Mouse (Mus musculus) embryonic facial prominence, embryonic 15.5 days (tissue): ENCODE data around the gene Nsf. TPM values are rescaled to one million over a fixed set of nuclear protein-coding genes. Genes with fewer than 3 reads are reported as not detected.

Experiments
- ATAC-seq: fragments of 200-750 bp; cut with Nextera tagmentation; 2 replicates; pipeline ENCODE4 v1.8.0; 2017; ENCODE audit warnings: low read depth, moderate TSS enrichment; ENCODE audit not compliant: insufficient number of reproducible peaks, low FRiP score, low TSS enrichment
- H3K27ac ChIP-seq: fragments of 300-500 bp; sonication (generic); replicated peaks from 2 replicates; pipeline ENCODE4 v1.5.1; 2015; ENCODE audit warnings: mild to moderate bottlenecking, inconsistent platforms
- H3K27me3 ChIP-seq: fragments of 300-500 bp; sonication (generic); 2 replicates; pipeline ENCODE4 v1.6.1; 2015; ENCODE audit warnings: inconsistent platforms
- H3K36me3 ChIP-seq: fragments of 300-500 bp; sonication (generic); 2 replicates; pipeline ENCODE4 v1.6.1; 2015; ENCODE audit warnings: mild to moderate bottlenecking, inconsistent platforms
- H3K4me1 ChIP-seq: fragments of 300-500 bp; sonication (generic); 2 replicates; pipeline ENCODE4 v1.6.1; 2015; ENCODE audit warnings: inconsistent platforms
- H3K4me2 ChIP-seq: fragments of 300-500 bp; sonication (generic); replicated peaks from 2 replicates; pipeline ENCODE4 v1.6.1; 2015; ENCODE audit warnings: mild to moderate bottlenecking, inconsistent platforms
- H3K4me3 ChIP-seq: fragments of 300-500 bp; sonication (generic); replicated peaks from 2 replicates; pipeline ENCODE4 v1.5.1; 2015; ENCODE audit warnings: mild to moderate bottlenecking, inconsistent platforms
- H3K9ac ChIP-seq: fragments of 300-500 bp; sonication (generic); 2 replicates; pipeline ENCODE4 v1.6.1; 2015; ENCODE audit warnings: inconsistent platforms
- H3K9me3 ChIP-seq: fragments of 300-500 bp; sonication (generic); replicated peaks from 2 replicates; pipeline ENCODE4 v1.6.1; 2016; ENCODE audit warnings: inconsistent platforms
- WGBS: fragments of 180-500 bp; shearing (Covaris S2); methylation state at CpG from one replicate; pipeline ENCODE4 v1.1.7; 2015; 5-methylcytosine and 5-hydroxymethylcytosine counted together
- polyA plus RNA-seq: library from polyadenylated mRNA; unstranded; fragments of >200 nt; fragmentation: Nextera tagmentation; extraction: Ambion mirVana; gene quantifications from 2 replicates; pipeline ENCODE4 v1.2.1, GENCODE M21; 2015

Gene Nsf
- polyA plus RNA-seq, 1 experiment from 2014 or later = 51.4 TPM

- Histone ChIP-seq H3K4me3 (no peak overlapping the region), H3K9ac (no peak overlapping the region), H3K4me2 (no peak overlapping the region), H3K9me3 (no peaks in the 10 kb centered on the region), H3K27ac (no peak overlapping the region), H3K4me1 (no peaks in the 10 kb centered on the region), H3K27me3 (no peaks in the 10 kb centered on the region), H3K36me3 (peaks cover 25% of the 10 kb centered on the region)
- ATAC-seq = no peak
- 87% methylated on average over 8 of the region's 8 CpGs for WGBS
Observed at GRCm38 (mm10) chr11:103862951-103863350, 90.9 kb downstream of the Nsf start.

DNA sequence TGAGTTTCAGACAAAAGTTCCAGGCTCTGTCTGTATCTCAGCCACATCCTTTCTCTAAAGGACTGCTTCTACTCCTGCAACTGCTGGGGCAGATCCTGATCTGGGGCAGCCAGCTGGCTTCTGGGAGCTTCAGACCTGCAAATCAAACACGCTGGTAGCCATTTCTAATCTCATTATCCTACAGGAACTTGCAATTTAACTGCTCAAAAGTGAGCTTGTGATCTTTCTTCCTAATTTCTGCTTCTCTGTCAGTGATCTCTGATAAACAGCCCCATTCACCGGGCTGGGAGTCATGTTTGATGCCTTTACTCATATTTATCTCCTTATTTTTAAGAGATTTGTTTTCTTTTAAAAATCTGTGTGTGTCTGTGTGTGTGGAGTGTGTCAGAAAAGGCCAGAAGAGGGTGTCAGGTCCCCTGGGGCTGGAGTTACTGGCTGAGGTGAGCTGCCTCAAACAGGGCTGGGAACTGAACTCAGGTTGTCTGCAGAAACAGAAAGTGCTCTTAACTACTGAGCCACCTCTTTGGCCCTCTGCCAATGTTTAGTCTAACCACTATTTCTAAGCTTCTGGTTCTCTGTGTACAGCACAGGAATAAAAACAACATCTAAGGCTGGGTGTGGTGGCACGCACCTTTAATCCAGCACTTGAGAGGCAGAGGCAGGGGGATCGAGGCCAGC is 93.8 kb downstream of the Nsf start:
- no peak for ATAC-seq
- H3K27ac ChIP-seq = no peak overlapping the region
- H3K9ac ChIP-seq = no peak overlapping the region
- no peak overlapping the region for H3K4me2 ChIP-seq
- H3K36me3 ChIP-seq = peaks cover 25% of the 10 kb centered on the region
- no peaks in the 10 kb centered on the region for H3K27me3 ChIP-seq
- H3K4me1 ChIP-seq = no peaks in the 10 kb centered on the region
- no peaks in the 10 kb centered on the region for H3K9me3 ChIP-seq
- 52% methylated on average over 4 of the region's 4 CpGs for WGBS
- no peak overlapping the region for H3K4me3 ChIP-seq

DNA sequence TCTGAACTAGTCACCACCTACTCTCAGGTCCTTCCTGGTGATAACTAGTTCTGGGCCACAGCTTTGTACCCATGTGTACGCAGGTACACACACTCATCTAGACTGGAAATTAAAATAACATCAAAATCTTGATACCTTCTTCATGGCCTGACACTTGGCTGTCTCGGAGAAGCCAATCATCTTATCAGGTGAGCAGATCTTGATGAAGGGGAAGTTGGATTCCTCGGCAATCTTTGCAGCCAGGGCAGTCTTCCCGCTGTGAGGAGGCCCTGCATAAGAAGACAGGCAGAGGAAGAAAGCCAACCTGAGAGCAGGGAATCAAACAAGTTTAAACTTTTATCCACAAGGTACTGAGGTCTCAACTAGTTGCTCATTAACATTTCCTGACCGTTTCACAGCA is 95.1 kb downstream of the Nsf start:
- Histone ChIP-seq H3K9ac (no peak overlapping the region), H3K27ac (no peak overlapping the region), H3K4me3 (no peak overlapping the region), H3K4me2 (no peak overlapping the region), H3K36me3 (peaks cover 25% of the 10 kb centered on the region), H3K27me3 (no peaks in the 10 kb centered on the region), H3K9me3 (no peaks in the 10 kb centered on the region), H3K4me1 (0 out of 2 replicates have a peak, but pooled peaks cover under 1% of the 10 kb centered on the region)
- 58% methylated on average over 5 of the region's 5 CpGs for WGBS
- ATAC-seq = no peak

- ATAC-seq = no peak
- H3K4me3 ChIP-seq = no peak overlapping the region
- no peaks in the 10 kb centered on the region for H3K27me3 ChIP-seq
- H3K36me3 ChIP-seq = peaks cover 16% of the 10 kb centered on the region
- peaks cover 4% of the 10 kb centered on the region; the same call in 1 of the 2 replicates for H3K4me1 ChIP-seq
- no peaks in the 10 kb centered on the region for H3K9me3 ChIP-seq
- no peak overlapping the region for H3K9ac ChIP-seq
- 85% methylated on average over 7 of the region's 7 CpGs for WGBS
- no peak overlapping the region for H3K27ac ChIP-seq
- H3K4me2 ChIP-seq = no peak overlapping the region
Observed at GRCm38 (mm10) chr11:103856641-103857040, 97.2 kb downstream of the Nsf start.

GRCm38 (mm10) chr11:103854294-103854693 is 99.6 kb downstream of the Nsf start:
- Histone ChIP-seq H3K4me1 (peaks cover 4% of the 10 kb centered on the region; the same call in 1 of the 2 replicates), H3K9ac (no peak overlapping the region), H3K36me3 (no peaks in the 10 kb centered on the region), H3K27ac (no peak overlapping the region), H3K4me3 (no peak overlapping the region), H3K9me3 (no peaks in the 10 kb centered on the region), H3K4me2 (no peak overlapping the region), H3K27me3 (no peaks in the 10 kb centered on the region)
- 45% methylated on average over 9 of the region's 9 CpGs for WGBS
- no peak for ATAC-seq

DNA sequence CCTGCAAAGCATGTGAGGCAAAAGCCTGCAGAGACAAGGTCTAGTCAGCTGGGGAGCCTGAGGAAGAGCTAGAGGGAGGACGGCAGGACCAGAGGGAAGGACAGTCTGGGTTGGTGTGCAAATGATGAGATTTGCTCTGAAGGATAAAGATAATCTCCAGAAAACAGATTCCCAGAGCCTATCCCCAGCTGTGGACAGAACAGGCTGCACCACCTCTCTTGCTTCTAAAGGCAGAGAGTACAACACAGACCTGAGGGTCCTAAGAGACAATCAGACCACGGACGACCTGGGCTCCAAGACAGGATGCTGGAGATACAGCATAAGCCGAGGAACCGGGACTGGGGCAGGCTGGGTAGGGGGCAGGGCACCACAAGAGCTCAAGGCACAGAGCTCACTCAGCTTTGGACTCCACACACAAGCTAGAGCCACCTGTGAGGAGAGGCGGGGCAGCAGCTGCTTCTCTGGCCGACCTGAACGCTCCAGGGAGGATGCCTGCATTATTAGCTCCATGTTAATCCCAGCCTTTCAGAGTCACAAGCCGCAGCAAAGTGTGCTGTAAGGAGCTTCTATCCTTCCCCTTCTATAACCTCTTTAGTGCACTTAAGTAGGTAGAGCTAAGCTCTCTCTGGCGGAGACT is 100.5 kb downstream of the Nsf start:
- Histone ChIP-seq H3K4me2 (no peak overlapping the region), H3K27me3 (no peaks in the 10 kb centered on the region), H3K27ac (no peak overlapping the region; the same call in 1 of the 2 replicates), H3K4me1 (peaks cover 4% of the 10 kb centered on the region; the same call in 1 of the 2 replicates), H3K36me3 (no peaks in the 10 kb centered on the region), H3K9me3 (no peaks in the 10 kb centered on the region), H3K9ac (no peak overlapping the region), H3K4me3 (no peak overlapping the region)
- ATAC-seq = no peak
- 32% methylated on average over 10 of the region's 10 CpGs for WGBS

DNA sequence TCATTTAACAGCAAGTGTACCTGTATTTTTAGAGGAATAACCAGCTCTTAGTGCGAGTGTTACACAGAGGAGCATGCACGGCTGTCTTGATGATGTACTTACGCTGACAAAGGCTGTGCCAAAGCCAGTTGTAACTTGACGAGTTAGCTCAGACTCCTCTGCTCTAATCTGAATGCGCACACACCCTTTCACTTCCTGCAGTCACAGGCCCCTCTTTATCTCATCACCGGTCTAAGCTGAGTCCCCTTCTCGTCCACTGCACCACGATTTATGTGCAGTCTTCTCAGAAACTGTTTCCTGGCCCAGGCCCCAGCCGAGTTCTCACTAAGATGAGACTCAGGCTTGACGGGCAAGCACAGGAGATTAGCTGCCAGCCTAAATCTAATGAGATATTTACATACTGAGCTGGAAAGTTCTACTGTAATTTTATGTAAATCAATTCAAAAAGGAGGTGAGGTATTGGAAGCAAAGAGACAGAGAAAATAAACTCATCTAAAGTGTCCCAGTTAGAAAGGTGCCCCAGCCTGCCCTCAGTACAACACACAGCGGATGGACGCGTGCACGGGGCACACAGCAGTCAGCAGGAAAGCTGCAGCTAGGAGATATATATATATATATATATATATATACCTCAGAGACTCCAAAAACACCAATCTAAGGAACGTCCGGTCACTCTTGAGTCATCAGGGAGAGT is 101.1 kb downstream of the Nsf start:
- no peak overlapping the region for H3K4me2 ChIP-seq
- no peaks in the 10 kb centered on the region for H3K9me3 ChIP-seq
- no peak overlapping the region for H3K4me3 ChIP-seq
- no peaks in the 10 kb centered on the region for H3K36me3 ChIP-seq
- no peaks in the 10 kb centered on the region for H3K27me3 ChIP-seq
- H3K27ac ChIP-seq = no peak overlapping the region
- ATAC-seq = no peak
- 63% methylated on average over 16 of the region's 16 CpGs for WGBS
- peaks cover 4% of the 10 kb centered on the region; the same call in 1 of the 2 replicates for H3K4me1 ChIP-seq
- no peak overlapping the region for H3K9ac ChIP-seq

DNA sequence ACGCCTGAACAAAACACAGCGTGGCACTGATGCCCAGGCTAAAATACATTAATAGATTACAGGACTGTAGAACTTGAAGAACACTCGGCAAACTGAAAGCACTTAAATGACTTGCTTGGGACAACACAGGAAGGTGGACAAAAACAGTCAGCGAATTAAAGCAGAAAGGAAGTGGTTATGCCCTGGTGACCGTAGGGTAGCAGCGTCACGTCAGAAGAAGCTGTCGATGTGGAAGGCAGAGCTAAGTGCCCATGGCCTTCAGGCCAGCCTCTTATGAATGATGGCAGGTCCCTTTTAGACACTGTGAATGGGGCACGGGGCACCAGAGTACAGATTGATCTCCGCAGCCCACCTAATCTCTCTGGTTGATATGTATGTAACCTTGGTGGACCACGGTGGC is 105.6 kb downstream of the Nsf start:
- no peak overlapping the region for H3K9ac ChIP-seq
- no peaks in the 10 kb centered on the region for H3K36me3 ChIP-seq
- H3K4me1 ChIP-seq = no peaks in the 10 kb centered on the region
- H3K4me3 ChIP-seq = no peak overlapping the region
- no peaks in the 10 kb centered on the region for H3K27me3 ChIP-seq
- H3K4me2 ChIP-seq = no peak overlapping the region
- no peak overlapping the region for H3K27ac ChIP-seq
- no peaks in the 10 kb centered on the region for H3K9me3 ChIP-seq
- no peak for ATAC-seq
- WGBS = 91% methylated on average over 11 of the region's 11 CpGs

GRCm38 (mm10) chr11:103840834-103841233 is 113.0 kb downstream of the Nsf start:
- Histone ChIP-seq H3K9ac (no peak overlapping the region), H3K9me3 (no peaks in the 10 kb centered on the region), H3K4me3 (no peak overlapping the region), H3K4me2 (no peak overlapping the region), H3K36me3 (no peaks in the 10 kb centered on the region), H3K4me1 (peaks cover 12% of the 10 kb centered on the region), H3K27ac (no peak overlapping the region), H3K27me3 (no peaks in the 10 kb centered on the region)
- no peak for ATAC-seq
- 17% methylated on average over 11 of the region's 11 CpGs for WGBS

DNA sequence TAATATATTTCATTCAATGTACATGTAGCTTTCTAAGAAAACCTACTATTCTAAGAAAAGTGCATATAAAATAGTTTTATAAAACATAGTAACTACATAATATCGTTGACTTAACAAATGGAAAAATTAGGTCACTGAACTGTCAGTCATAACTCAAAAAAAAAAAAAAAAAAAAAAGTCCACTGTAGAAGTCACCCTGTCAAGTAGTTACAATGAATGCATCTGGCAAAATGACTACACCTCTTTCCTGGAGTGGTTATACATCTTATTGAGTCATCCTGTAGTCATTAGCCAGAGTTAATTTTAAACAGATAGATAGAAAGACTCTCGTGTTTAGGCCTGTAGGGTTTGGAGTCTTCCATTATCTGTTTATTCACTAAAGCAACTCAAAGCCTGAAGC is 114.9 kb downstream of the Nsf start:
- Histone ChIP-seq H3K36me3 (no peaks in the 10 kb centered on the region), H3K4me2 (no peak overlapping the region), H3K9me3 (no peaks in the 10 kb centered on the region), H3K9ac (no peak overlapping the region), H3K27ac (no peak overlapping the region), H3K4me3 (no peak overlapping the region), H3K4me1 (peaks cover 12% of the 10 kb centered on the region), H3K27me3 (no peaks in the 10 kb centered on the region)
- 59% methylated on average over 2 of the region's 2 CpGs for WGBS
- no peak for ATAC-seq

GRCm38 (mm10) chr11:103832331-103832730 is 121.5 kb downstream of the Nsf start:
- Histone ChIP-seq H3K4me1 (no peaks in the 10 kb centered on the region), H3K9ac (no peak overlapping the region), H3K4me3 (no peak overlapping the region), H3K36me3 (no peaks in the 10 kb centered on the region), H3K27me3 (no peaks in the 10 kb centered on the region), H3K4me2 (no peak overlapping the region), H3K9me3 (no peaks in the 10 kb centered on the region), H3K27ac (no peak overlapping the region)
- ATAC-seq = no peak
- 87% methylated on average over 4 of the region's 4 CpGs for WGBS
